Mouse (Mus musculus) cerebellum, adult 2 months (tissue): ENCODE measurements at regions not wholly inside any gene's neighbourhood (a gene's known extent, or its start where the extent isn't known, plus 50 kb on each side); places are given as distances from the start of the nearest gene placed in this dataset.
"Not testable (repeated sequence)": the region's sequence is repeated elsewhere in the genome, so short reads cannot be mapped to it uniquely, and the experiment has no call there.

Experiments
- CTCF ChIP-seq: fragments of 200-500 bp; IDR thresholded peaks from 2 replicates; pipeline ENCODE4 v1.5.1; 2011; ENCODE audit warnings: low read depth, mild to moderate bottlenecking, control low read depth, low read length, moderate library complexity, borderline replicate concordance; ENCODE audit not compliant: insufficient read depth
- POLR2A ChIP-seq: fragments of 200-500 bp; IDR thresholded peaks from 2 replicates; pipeline ENCODE4 v1.6.1; 2011; ENCODE audit warnings: low read length, control low read depth, borderline replicate concordance; ENCODE audit not compliant: insufficient read depth

- not testable (repeated sequence) for TF ChIP-seq POLR2A, CTCF
Observed at GRCm38 (mm10) chr15:3677026-3677425, 93.7 kb upstream of the Ghr start.
